Mouse (Mus musculus): ENCODE results near the gene Cpt1b. TPM values are rescaled to one million over a fixed set of nuclear protein-coding genes. Genes with fewer than 3 reads are reported as not detected.
"Not testable (repeated sequence)": the region's sequence is repeated elsewhere in the genome, so short reads cannot be mapped to it uniquely, and the experiment has no call there.

Cpt1b gene
- polyA plus RNA-seq, 1 experiment from 2014 or later, result 0.94 TPM

DNA sequence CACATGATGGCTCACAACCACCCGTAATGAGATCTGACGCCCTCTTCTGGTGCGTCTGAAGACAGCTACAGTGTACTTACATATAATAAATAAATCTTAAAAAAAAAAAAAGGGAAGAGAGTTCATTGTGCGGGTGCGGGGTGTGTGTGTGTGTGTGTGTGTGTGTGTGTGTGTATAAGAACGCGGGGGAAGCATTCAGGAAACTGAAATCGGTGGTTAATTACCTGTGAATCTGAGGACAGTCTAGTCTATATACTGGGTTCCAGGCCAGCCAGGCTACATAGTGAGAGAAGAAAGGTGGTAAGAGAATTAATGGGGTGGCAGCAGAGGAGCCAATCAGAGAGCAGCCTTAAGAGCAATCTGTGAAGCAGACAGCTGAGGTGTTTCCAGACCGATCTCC is 5.1 kb upstream of the Cpt1b start:
- not testable (repeated sequence) for H3K9ac ChIP-seq; ATAC-seq; H3K9me3 ChIP-seq (replicated peaks); H3K27ac ChIP-seq; H3K27me3 ChIP-seq; H3K4me3 ChIP-seq
- WGBS, result 78% methylated on average over 8 of the region's 9 CpGs
- Histone ChIP-seq H3K4me1 (peaks cover 16% of the 10 kb centered on the region), H3K36me3 (ENCODE audit: poor library complexity, severe bottlenecking) (peaks cover 24% of the 10 kb centered on the region), H3K4me2 (0 out of 2 replicates have a peak overlapping the region, but pooled peaks have one; percentile 93)

DNA sequence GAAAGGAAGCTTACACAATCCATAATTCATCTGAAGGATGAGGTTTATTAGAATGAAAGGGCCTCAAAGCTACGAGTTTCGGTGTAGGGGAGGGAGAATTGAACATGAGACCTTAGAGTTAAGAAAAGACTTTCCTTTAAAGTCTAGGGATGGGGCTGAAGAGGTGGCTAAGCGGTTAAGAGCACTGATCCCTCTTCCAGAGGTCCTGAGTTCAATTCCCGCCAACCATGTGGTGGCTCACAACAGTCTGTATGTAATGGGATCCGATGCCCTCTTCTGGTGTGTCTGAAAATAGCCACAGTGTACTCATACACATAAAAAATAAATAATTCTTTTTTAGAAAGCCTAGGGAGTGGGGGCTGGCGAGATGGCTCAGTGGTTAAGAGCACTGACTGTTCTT is 4.7 kb upstream of the Cpt1b start:
- Histone ChIP-seq H3K9ac (peak overlapping the region; percentile 80), H3K4me1 (peaks cover 18% of the 10 kb centered on the region), H3K9me3 (replicated peaks) (no peaks in the 10 kb centered on the region), H3K27me3 (no peaks in the 10 kb centered on the region), H3K36me3 (ENCODE audit: poor library complexity, severe bottlenecking) (peaks cover 28% of the 10 kb centered on the region), H3K4me2 (peak overlapping the region; percentile 93), H3K4me3 (peak overlapping the region; percentile 73), H3K27ac (peak overlapping the region; percentile 92)
- no peak for ATAC-seq
- 46% methylated on average over 6 of the region's 6 CpGs for WGBS

DNA sequence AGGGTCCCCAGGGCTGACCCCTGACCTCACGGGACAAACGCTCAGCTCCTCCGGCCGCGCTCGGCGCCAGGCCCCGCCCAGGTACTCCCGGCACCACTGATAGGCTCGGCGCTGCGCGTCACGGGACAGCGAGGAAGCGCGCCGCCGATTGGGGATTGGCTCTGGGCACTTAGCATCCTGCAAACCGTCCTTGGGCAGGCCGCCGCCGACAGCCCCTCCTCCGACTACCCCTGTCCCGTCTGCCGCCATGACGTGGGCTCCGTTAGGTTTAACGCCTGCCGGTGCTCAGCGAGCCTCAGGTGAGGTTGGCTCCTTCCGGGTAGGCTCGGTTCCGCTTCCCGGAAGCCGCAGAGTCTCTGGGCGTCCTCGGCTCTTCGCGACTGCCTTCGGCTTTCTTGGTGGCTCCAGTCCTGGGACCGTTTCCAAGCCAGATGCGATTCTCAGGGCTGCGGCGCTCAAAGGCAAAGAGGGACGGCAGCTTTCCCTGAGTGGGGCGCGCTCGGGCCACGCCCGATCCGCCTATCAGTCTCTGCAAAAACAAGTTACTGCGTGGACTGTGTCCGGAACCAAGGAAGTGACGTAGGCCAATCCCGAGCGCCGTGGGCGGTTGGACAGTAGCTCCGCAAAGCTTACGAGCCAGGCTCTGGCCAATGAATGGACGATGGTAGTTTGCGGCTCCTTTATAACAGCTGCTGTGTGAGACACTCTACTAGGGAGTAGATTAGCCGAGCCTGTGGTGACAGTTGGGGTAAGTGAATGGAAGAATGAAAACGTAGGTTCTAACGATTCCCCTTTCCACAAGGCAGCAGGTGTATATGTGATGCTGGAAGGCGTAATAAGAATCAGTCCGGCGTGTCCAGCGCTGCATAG is 3.9 kb upstream of the Cpt1b start, which contains the start of the genes C730034F03Rik, Gm44502 and Chkb:
C730034F03Rik (plus strand) TSS at position 238 of the 870 bp plus-strand sequence.
Gm44502 (minus strand) TSS at position 345 of the 870 bp plus-strand sequence.
Chkb (minus strand) TSS at position 557 of the 870 bp plus-strand sequence.
- WGBS, result under 1% methylated on average over 70 of the region's 70 CpGs
- Histone ChIP-seq H3K27me3 (no peaks in the 10 kb centered on the region), H3K4me2 (peak within 1 kb of the TSS; percentile 93), H3K9ac (peak within 1 kb of the TSS; percentile 80), H3K4me1 (peaks cover 18% of the 10 kb centered on the region), H3K27ac (peak within 1 kb of the TSS; percentile 92), H3K4me3 (peak within 1 kb of the TSS; percentile 73), H3K36me3 (ENCODE audit: poor library complexity, severe bottlenecking) (peaks cover 33% of the 10 kb centered on the region), H3K9me3 (replicated peaks) (no peaks in the 10 kb centered on the region)
- peak; percentile 96 for ATAC-seq

DNA sequence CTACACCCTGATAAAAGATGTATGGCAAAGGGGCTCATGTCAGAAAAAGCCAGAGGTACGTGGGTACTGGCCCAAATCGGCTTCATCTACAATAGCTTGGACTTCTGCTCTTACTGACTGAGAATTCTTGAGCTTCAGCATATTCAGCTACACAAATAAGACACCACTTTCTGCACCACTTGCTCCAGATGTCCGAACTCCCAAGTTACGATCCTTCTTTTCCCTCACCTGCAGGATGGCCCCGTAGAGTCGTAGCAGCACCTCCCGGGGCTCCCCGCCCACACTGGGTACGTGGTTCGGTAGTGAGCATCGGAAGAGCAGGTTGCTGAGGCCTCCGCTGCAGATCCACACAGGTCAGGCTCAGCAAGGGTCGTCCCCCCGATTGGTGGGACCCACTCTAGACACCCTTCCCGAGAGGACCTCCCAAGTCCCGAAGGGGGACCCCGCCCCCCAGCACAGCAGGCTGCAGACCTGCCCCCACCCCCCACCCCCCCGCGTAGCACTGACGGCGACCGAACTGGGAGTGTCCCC is 3.2 kb upstream of the Cpt1b start:
- Histone ChIP-seq H3K4me3 (peak overlapping the region; percentile 73), H3K36me3 (ENCODE audit: poor library complexity, severe bottlenecking) (peaks cover 40% of the 10 kb centered on the region), H3K4me1 (peaks cover 18% of the 10 kb centered on the region)

DNA sequence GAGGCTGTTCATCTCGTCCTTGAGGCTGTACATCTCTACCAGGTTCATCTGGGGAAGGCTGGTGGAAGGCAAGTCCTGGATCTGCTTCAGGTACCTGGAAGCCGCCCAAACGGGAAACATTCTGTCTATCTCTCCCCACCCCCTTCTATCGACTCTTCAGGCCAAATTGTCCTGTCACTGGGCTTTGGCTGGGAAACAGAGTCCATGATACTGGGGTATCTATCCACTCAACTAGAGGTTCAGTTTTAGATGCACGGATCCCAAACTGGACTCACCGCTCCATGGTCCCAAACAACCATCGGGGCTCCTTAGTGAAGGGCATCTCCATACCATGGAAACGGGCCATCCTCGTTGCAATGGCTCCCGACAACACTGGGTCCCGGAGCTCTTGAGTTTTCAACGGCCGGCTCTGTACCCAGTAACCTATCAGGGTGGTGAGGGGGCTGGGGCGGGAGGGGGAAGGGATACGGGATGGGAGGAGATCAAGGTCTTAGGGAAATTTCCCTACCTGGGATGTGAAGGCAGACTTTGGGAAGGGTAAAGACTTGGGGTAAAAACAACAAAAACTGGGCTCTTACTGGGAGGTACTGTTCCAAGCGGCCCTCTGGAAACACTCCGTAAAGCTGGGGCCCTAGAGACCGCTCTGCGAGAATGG is 2.6 kb upstream of the Cpt1b start:
- Histone ChIP-seq H3K4me3 (peak overlapping the region; percentile 73), H3K27me3 (no peaks in the 10 kb centered on the region), H3K27ac (no peak overlapping the region; the same call in 1 of the 2 replicates), H3K9ac (peak overlapping the region; percentile 80), H3K4me2 (peak overlapping the region; percentile 93), H3K9me3 (replicated peaks) (no peaks in the 10 kb centered on the region), H3K4me1 (peaks cover 18% of the 10 kb centered on the region), H3K36me3 (ENCODE audit: poor library complexity, severe bottlenecking) (peaks cover 46% of the 10 kb centered on the region)
- 80% methylated on average over 19 of the region's 19 CpGs for WGBS
- no peak for ATAC-seq

More for the DNA sequence above, 3.2 kb upstream of the Cpt1b start:
- peak overlapping the region; percentile 92 for H3K27ac ChIP-seq
- no peaks in the 10 kb centered on the region for H3K9me3 ChIP-seq (replicated peaks)
- ATAC-seq, result peak; percentile 69
- H3K9ac ChIP-seq, result peak overlapping the region; percentile 80
- WGBS, result 2% methylated on average over 22 of the region's 22 CpGs
- H3K4me2 ChIP-seq, result peak overlapping the region; percentile 93
- no peaks in the 10 kb centered on the region for H3K27me3 ChIP-seq

DNA sequence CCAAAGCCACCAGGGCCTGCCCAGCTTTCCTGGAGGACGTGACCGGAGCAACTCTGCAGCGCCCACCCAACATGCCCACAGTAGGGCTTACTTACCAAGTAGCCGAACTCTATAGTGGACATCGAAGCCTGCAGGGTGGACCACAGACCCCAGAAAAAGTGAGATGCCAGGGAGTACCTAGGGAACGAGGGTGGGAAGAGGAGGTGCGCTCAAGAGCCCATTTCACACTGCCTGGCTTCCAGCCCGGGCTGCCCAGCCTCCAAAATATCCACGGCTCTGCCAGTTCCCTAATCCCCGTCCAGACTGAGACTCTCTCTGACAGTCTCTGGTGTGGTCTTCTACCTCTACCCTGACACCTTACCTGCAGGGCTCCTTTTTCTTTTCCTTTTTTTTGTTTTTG is 1.1 kb upstream of the Cpt1b start:
- Histone ChIP-seq H3K27me3 (no peaks in the 10 kb centered on the region), H3K36me3 (ENCODE audit: poor library complexity, severe bottlenecking) (peaks cover 51% of the 10 kb centered on the region), H3K4me2 (no peak overlapping the region), H3K9me3 (replicated peaks) (no peaks in the 10 kb centered on the region), H3K4me1 (peaks cover 18% of the 10 kb centered on the region), H3K4me3 (no peak overlapping the region), H3K27ac (no peak overlapping the region), H3K9ac (no peak overlapping the region)
- no peak for ATAC-seq
- 90% methylated on average over 10 of the region's 10 CpGs for WGBS

DNA sequence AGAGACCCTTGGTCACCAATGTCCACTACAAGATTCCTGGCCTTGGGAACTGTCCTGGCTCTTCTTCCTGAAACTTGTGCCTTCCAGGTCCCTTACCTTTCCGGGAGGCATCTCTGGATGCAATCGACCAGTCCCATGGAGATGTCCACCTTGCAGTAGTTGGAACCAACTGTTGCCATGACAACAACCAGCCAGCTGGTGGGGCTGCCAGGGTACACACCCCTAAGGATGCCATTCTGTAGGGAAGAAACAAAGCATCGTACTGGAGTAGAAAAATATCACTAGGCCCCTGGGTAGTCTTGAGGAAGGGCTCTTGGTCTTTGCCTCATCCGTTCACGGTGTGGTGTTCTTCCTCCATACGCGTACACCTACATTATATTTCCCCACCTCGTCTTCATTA is 1.0 kb downstream of the Cpt1b start:
- no peak for ATAC-seq
- H3K4me2 ChIP-seq, result no peak overlapping the region
- peaks cover 64% of the 10 kb centered on the region for H3K36me3 ChIP-seq (ENCODE audit: poor library complexity, severe bottlenecking)
- no peak overlapping the region for H3K4me3 ChIP-seq
- WGBS, result 89% methylated on average over 8 of the region's 8 CpGs
- no peaks in the 10 kb centered on the region for H3K27me3 ChIP-seq
- H3K9me3 ChIP-seq (replicated peaks), result no peaks in the 10 kb centered on the region
- no peak overlapping the region for H3K27ac ChIP-seq
- no peak overlapping the region for H3K9ac ChIP-seq
- peaks cover 13% of the 10 kb centered on the region for H3K4me1 ChIP-seq

DNA sequence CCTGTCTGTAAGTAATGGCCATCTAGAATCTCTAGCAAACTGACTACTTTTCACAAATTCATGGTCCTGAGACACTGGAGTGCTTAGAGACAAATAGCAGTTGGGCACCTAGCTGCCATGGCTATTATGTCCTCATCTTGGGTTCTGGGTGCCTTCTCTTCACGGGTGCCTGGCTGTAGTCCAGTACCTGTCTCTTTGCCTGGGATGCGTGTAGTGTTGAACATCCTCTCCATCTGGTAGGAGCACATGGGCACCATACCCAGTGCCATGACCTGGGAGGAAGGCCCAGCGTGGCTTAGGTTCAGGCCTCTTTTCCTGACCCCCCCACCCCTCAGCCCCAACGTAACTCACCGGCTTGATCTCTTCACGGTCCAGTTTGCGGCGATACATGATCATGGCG is 3.7 kb downstream of the Cpt1b start:
- Histone ChIP-seq H3K27ac (no peak overlapping the region), H3K4me2 (no peak overlapping the region), H3K27me3 (no peaks in the 10 kb centered on the region), H3K9me3 (replicated peaks) (no peaks in the 10 kb centered on the region), H3K4me3 (no peak overlapping the region), H3K36me3 (ENCODE audit: poor library complexity, severe bottlenecking) (peaks cover 77% of the 10 kb centered on the region), H3K9ac (no peak overlapping the region), H3K4me1 (0 out of 2 replicates have a peak, but pooled peaks cover 3% of the 10 kb centered on the region)
- ATAC-seq, result no peak
- 95% methylated on average over 9 of the region's 9 CpGs for WGBS

DNA sequence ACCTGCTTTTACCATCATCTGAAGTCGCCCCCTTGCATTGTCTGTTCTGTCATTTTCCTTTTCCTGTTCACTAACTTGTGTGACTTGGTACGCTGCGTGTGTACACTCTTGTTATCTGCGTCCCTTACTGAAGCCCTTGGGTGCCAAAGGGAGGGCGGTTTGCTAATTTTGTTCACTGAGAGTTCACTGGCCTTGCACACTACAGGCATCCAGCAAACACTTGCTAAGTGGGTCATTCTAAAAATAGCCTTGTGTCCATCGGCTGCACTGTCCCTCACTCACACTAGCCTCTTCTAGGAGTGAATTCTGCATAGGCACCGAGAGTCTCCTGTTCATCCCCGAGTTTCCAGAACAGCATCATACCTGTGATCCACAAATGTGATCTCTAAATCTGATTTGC is 10.4 kb downstream of the Cpt1b start:
- WGBS, result 93% methylated on average over 8 of the region's 8 CpGs
- no peak overlapping the region for H3K4me3 ChIP-seq
- H3K27ac ChIP-seq, result no peak overlapping the region
- no peak overlapping the region for H3K9ac ChIP-seq
- H3K4me2 ChIP-seq, result no peak overlapping the region
- no peaks in the 10 kb centered on the region for H3K4me1 ChIP-seq
- no peaks in the 10 kb centered on the region for H3K27me3 ChIP-seq
- H3K9me3 ChIP-seq (replicated peaks), result no peaks in the 10 kb centered on the region
- ATAC-seq, result no peak
- H3K36me3 ChIP-seq (ENCODE audit: poor library complexity, severe bottlenecking), result peaks cover 41% of the 10 kb centered on the region

DNA sequence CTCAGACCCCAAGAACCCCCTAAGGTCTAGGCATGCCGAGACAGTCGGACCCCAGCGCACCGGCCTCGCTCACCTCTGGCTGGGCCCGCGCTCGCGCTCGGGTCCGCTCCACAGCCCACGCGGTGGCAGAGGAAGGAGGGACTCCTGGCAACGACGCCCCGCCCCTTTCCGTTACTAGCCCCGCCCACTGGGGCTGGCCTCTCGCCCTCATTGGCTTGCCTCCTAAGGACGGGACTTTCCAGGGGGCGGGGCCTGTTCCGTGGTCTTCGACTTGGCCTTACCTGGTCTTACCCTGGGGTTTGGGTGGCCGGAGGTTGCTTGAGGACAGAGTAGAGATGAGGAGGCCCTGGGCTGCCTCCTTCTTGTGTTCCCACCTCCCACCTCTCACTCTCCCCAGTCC is 15.5 kb downstream of the Cpt1b start, which contains the start of gene Syce3:
Syce3 (minus strand) TSS at position 386 of the 400 bp plus-strand sequence.
- WGBS, result 87% methylated on average over 24 of the region's 24 CpGs
- Histone ChIP-seq H3K36me3 (ENCODE audit: poor library complexity, severe bottlenecking) (no peaks in the 10 kb centered on the region), H3K9me3 (replicated peaks) (peaks cover 8% of the 10 kb centered on the region; the same call in 1 of the 2 replicates), H3K4me2 (no peak within 1 kb of the TSS), H3K4me1 (no peaks in the 10 kb centered on the region), H3K4me3 (no peak within 1 kb of the TSS), H3K27ac (no peak within 1 kb of the TSS), H3K9ac (no peak within 1 kb of the TSS), H3K27me3 (no peaks in the 10 kb centered on the region)
- no peak for ATAC-seq

DNA sequence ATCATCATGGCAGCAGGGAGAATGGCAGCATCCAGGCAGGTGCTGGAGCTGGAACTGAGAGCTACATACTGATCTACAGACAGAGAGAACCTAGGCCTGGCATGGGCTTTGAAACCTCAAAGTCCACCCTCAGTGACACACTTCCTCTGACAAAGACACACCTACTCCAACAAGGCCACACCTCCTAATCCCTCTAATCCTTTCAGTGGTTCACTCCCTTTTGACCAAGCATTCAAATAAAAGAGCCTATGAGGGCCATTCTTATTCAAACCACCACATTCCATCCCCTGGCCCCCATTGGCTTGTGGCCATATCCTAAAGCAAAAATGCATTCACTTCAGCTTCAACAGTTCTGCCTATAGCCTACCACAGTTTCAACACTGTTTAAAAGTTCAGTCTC is 19.0 kb downstream of the Cpt1b start:
- Histone ChIP-seq H3K4me1 (no peaks in the 10 kb centered on the region), H3K27me3 (no peaks in the 10 kb centered on the region), H3K4me3 (no peak overlapping the region), H3K4me2 (no peak overlapping the region), H3K27ac (no peak overlapping the region), H3K9me3 (replicated peaks) (peaks cover 8% of the 10 kb centered on the region; the same call in 1 of the 2 replicates), H3K36me3 (ENCODE audit: poor library complexity, severe bottlenecking) (no peaks in the 10 kb centered on the region), H3K9ac (no peak overlapping the region)
- no peak for ATAC-seq

Data from forebrain, embryonic 13.5 days (tissue).